Mouse (Mus musculus): Measurements from ENCODE around the gene Gm10073.

DNA sequence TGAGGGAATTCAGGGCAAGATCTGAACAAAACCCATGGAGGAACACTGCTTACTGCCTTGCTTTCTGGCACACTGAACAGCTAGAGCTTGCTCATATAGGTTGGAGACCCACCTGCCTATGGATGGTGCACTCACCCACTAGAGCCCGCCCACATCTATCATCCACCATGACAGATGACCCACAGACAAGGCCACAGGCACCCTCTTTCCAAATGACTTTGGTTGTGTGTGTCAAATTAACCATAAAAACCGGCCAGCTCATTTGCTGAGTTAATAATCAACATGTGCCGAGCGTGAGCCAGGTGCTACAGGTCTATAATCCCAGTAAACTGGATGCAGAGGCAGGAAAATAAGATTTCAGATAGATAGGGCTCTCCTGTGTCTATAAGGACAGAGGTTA is 2.9 kb downstream of the Gm10073 start:
- TF ChIP-seq POLR2A (IDR thresholded peaks at IDR 0.05; ENCODE audit: control insufficient read depth, low read depth, low read length): no peak
- TF ChIP-seq CTCF (IDR thresholded peaks at IDR 0.05; ENCODE audit: control insufficient read depth, insufficient read depth, insufficient replicate concordance, low read depth, low read length): no peak

All from testis, adult 2 months (tissue).